Mouse (Mus musculus): ENCODE measurements around the gene Itgb3. TPM values are rescaled to one million over a fixed set of nuclear protein-coding genes. Genes with fewer than 3 reads are reported as not detected.
"Not testable (repeated sequence)": the region's sequence is repeated elsewhere in the genome, so short reads cannot be mapped to it uniquely, and the experiment has no call there.

Gene Itgb3
- polyA plus RNA-seq, 1 experiment: 25.0 TPM

- Histone ChIP-seq H3K36me3 (ENCODE audit: control insufficient read depth, insufficient read depth) (no peaks in the 10 kb centered on the region), H3K27me3 (ENCODE audit: control insufficient read depth, insufficient read depth, insufficient read length) (no peaks in the 10 kb centered on the region), H3K79me2 (ENCODE audit: control insufficient read depth, insufficient read depth) (no peaks in the 10 kb centered on the region), H3K4me2 (ENCODE audit: low read depth) (peak overlapping the region; percentile 59), H3K4me3 (no peak overlapping the region), H3ac (ENCODE audit: control insufficient read depth, insufficient read length) (no peak overlapping the region)
- no peak for TF ChIP-seq E2F4 (IDR thresholded peaks at IDR 0.05; ENCODE audit: insufficient read depth)
- TF ChIP-seq TCF3 (IDR thresholded peaks at IDR 0.05; ENCODE audit: insufficient read length, low read depth): no peak
- TF ChIP-seq POLR2A (IDR thresholded peaks at IDR 0.05; ENCODE audit: insufficient read length, low read depth): no peak
- no peak for TF ChIP-seq TCF12 (IDR thresholded peaks at IDR 0.05; ENCODE audit: insufficient read depth, poor library complexity, severe bottlenecking)
- no peak for TF ChIP-seq MYOG (IDR thresholded peaks at IDR 0.05; ENCODE audit: control insufficient read depth in 1 of 3, insufficient read depth in 1 of 3, insufficient read length in 2 of 3, low read depth in 2 of 3)
Observed at GRCm38 (mm10) chr11:104568326-104568725, 39.5 kb upstream of the Itgb3 start.

GRCm38 (mm10) chr11:104570515-104570914 lies 37.3 kb upstream of the Itgb3 start:
- not testable (repeated sequence) for H3K27me3 ChIP-seq (ENCODE audit: control insufficient read depth, insufficient read depth, insufficient read length); H3K36me3 ChIP-seq (ENCODE audit: control insufficient read depth, insufficient read depth); H3K4me2 ChIP-seq (ENCODE audit: low read depth); H3ac ChIP-seq (ENCODE audit: control insufficient read depth, insufficient read length); H3K4me3 ChIP-seq; H3K79me2 ChIP-seq (ENCODE audit: control insufficient read depth, insufficient read depth)

- H3K36me3 ChIP-seq (ENCODE audit: control insufficient read depth, insufficient read depth); H3K27me3 ChIP-seq (ENCODE audit: control insufficient read depth, insufficient read depth, insufficient read length); H3K4me3 ChIP-seq; H3ac ChIP-seq (ENCODE audit: control insufficient read depth, insufficient read length); H3K4me2 ChIP-seq (ENCODE audit: low read depth); H3K79me2 ChIP-seq (ENCODE audit: control insufficient read depth, insufficient read depth): not testable (repeated sequence)
Observed at GRCm38 (mm10) chr11:104571373-104571772, 36.4 kb upstream of the Itgb3 start.

GRCm38 (mm10) chr11:104572091-104572490 lies 35.7 kb upstream of the Itgb3 start:
- Histone ChIP-seq H3K36me3 (ENCODE audit: control insufficient read depth, insufficient read depth) (no peaks in the 10 kb centered on the region), H3K27me3 (ENCODE audit: control insufficient read depth, insufficient read depth, insufficient read length) (no peaks in the 10 kb centered on the region), H3ac (ENCODE audit: control insufficient read depth, insufficient read length) (no peak overlapping the region), H3K4me2 (ENCODE audit: low read depth) (no peak overlapping the region), H3K79me2 (ENCODE audit: control insufficient read depth, insufficient read depth) (no peaks in the 10 kb centered on the region), H3K4me3 (no peak overlapping the region)
- TF ChIP-seq TCF12 (IDR thresholded peaks at IDR 0.05; ENCODE audit: insufficient read depth, poor library complexity, severe bottlenecking) (no peak), MYOG (IDR thresholded peaks at IDR 0.05; ENCODE audit: control insufficient read depth in 1 of 3, insufficient read depth in 1 of 3, insufficient read length in 2 of 3, low read depth in 2 of 3) (no peak), MAX (IDR thresholded peaks at IDR 0.05; ENCODE audit: low read depth) (no peak), USF1 (IDR thresholded peaks at IDR 0.05; ENCODE audit: low read depth) (no peak), MYOD1 (IDR thresholded peaks at IDR 0.05; ENCODE audit: control insufficient read depth in 1 of 3, insufficient read length in 2 of 3, low read depth in 2 of 3) (no peak), POLR2A (IDR thresholded peaks at IDR 0.05; ENCODE audit: insufficient read length, low read depth) (no peak)

GRCm38 (mm10) chr11:104572566-104572965 lies 35.2 kb upstream of the Itgb3 start:
- no peaks in the 10 kb centered on the region for H3K79me2 ChIP-seq (ENCODE audit: control insufficient read depth, insufficient read depth)
- H3K4me2 ChIP-seq (ENCODE audit: low read depth): no peak overlapping the region
- no peak overlapping the region for H3ac ChIP-seq (ENCODE audit: control insufficient read depth, insufficient read length)
- no peaks in the 10 kb centered on the region for H3K36me3 ChIP-seq (ENCODE audit: control insufficient read depth, insufficient read depth)
- no peaks in the 10 kb centered on the region for H3K27me3 ChIP-seq (ENCODE audit: control insufficient read depth, insufficient read depth, insufficient read length)
- TF ChIP-seq TCF3 (IDR thresholded peaks at IDR 0.05; ENCODE audit: insufficient read length, low read depth) (no peak), POLR2AphosphoS2 (IDR thresholded peaks at IDR 0.05; ENCODE audit: insufficient read length, low read depth) (no peak), MYOD1 (IDR thresholded peaks at IDR 0.05; ENCODE audit: control insufficient read depth in 1 of 3, insufficient read length in 2 of 3, low read depth in 2 of 3) (no peak), MYOG (IDR thresholded peaks at IDR 0.05; ENCODE audit: control insufficient read depth in 1 of 3, insufficient read depth in 1 of 3, insufficient read length in 2 of 3, low read depth in 2 of 3) (no peak), SRF (IDR thresholded peaks at IDR 0.05; ENCODE audit: control insufficient read depth, insufficient read length, low read depth) (no peak), USF1 (IDR thresholded peaks at IDR 0.05; ENCODE audit: low read depth) (no peak), MAX (IDR thresholded peaks at IDR 0.05; ENCODE audit: low read depth) (no peak), E2F4 (IDR thresholded peaks at IDR 0.05; ENCODE audit: insufficient read depth) (no peak), TCF12 (IDR thresholded peaks at IDR 0.05; ENCODE audit: insufficient read depth, poor library complexity, severe bottlenecking) (no peak), CEBPB (IDR thresholded peaks at IDR 0.05; ENCODE audit: insufficient read depth, poor library complexity, severe bottlenecking) (no peak), POLR2A (IDR thresholded peaks at IDR 0.05; ENCODE audit: insufficient read length, low read depth) (no peak), REST (IDR thresholded peaks at IDR 0.05; ENCODE audit: insufficient read depth, insufficient read length) (no peak)
- no peak overlapping the region for H3K4me3 ChIP-seq

GRCm38 (mm10) chr11:104576772-104577612 lies 30.8 kb upstream of the Itgb3 start:
- H3K27me3 ChIP-seq (ENCODE audit: control insufficient read depth, insufficient read depth, insufficient read length): no peaks in the 10 kb centered on the region
- TF ChIP-seq MYOD1 (IDR thresholded peaks at IDR 0.05; ENCODE audit: control insufficient read depth in 1 of 3, insufficient read length in 2 of 3, low read depth in 2 of 3): peak; percentile 50 to 91 (median 76)
- peak; percentile 62 for TF ChIP-seq POLR2A (IDR thresholded peaks at IDR 0.05; ENCODE audit: insufficient read length, low read depth)
- TF ChIP-seq REST (IDR thresholded peaks at IDR 0.05; ENCODE audit: insufficient read depth, insufficient read length): no peak
- no peak for TF ChIP-seq MAX (IDR thresholded peaks at IDR 0.05; ENCODE audit: low read depth)
- no peak for TF ChIP-seq E2F4 (IDR thresholded peaks at IDR 0.05; ENCODE audit: insufficient read depth)
- TF ChIP-seq CEBPB (IDR thresholded peaks at IDR 0.05; ENCODE audit: insufficient read depth, poor library complexity, severe bottlenecking): no peak
- peak; percentile 70 for TF ChIP-seq TCF12 (IDR thresholded peaks at IDR 0.05; ENCODE audit: insufficient read depth, poor library complexity, severe bottlenecking)
- peak; percentile 55 for TF ChIP-seq TCF3 (IDR thresholded peaks at IDR 0.05; ENCODE audit: insufficient read length, low read depth)
- TF ChIP-seq POLR2AphosphoS2 (IDR thresholded peaks at IDR 0.05; ENCODE audit: insufficient read length, low read depth): peak; percentile 63
- TF ChIP-seq USF1 (IDR thresholded peaks at IDR 0.05; ENCODE audit: low read depth): no peak
- peak; percentile 78 for TF ChIP-seq SRF (IDR thresholded peaks at IDR 0.05; ENCODE audit: control insufficient read depth, insufficient read length, low read depth)
- peak; percentile 58 to 97 (median 86) for TF ChIP-seq MYOG (IDR thresholded peaks at IDR 0.05; ENCODE audit: control insufficient read depth in 1 of 3, insufficient read depth in 1 of 3, insufficient read length in 2 of 3, low read depth in 2 of 3)
- H3ac ChIP-seq (ENCODE audit: control insufficient read depth, insufficient read length): no peak overlapping the region
- peak overlapping the region; percentile 57 for H3K4me3 ChIP-seq
- H3K36me3 ChIP-seq (ENCODE audit: control insufficient read depth, insufficient read depth): peaks cover 8% of the 10 kb centered on the region
- peak overlapping the region; percentile 55 for H3K4me2 ChIP-seq (ENCODE audit: low read depth)
- H3K79me2 ChIP-seq (ENCODE audit: control insufficient read depth, insufficient read depth): peaks cover 12% of the 10 kb centered on the region
